Comparison of ENCODE assay signal across 8 mouse cellular contexts in genomic region chr9:103473915-103474688, GRCm38 (mm10). TPM values are rescaled to one million over a fixed set of nuclear protein-coding genes. Genes with fewer than 3 reads are reported as not detected.
DNase-seq lines count a peak whose midpoint lies in the region; ATAC-seq and TF ChIP-seq lines count a peak whose summit lies in the region.

No protein-coding gene starts in this region.

- H3K27ac ChIP-seq in lung, embryonic 14.5 days (ENCODE audit: low read depth), result no peak overlapping the region
- peak overlapping the region; percentile 44 for H3K27ac ChIP-seq in forebrain, embryonic 13.5 days
- peak overlapping the region; percentile 67 for H3K27ac ChIP-seq in neural tube, embryonic 13.5 days (replicated peaks)

- no peak for DNase-seq in lung, embryonic 14.5 days
- DNase-seq in lung, postnatal 36 days, result no peak
- peak; percentile 71 to 77 for DNase-seq in kidney, postnatal 25 days
- no peak for DNase-seq in thymus, postnatal 10 days (ENCODE audit: low spot score in 2 of 2)
- no peak for DNase-seq in thymus, postnatal 4 days

- H3K4me2 ChIP-seq in lung, embryonic 14.5 days, result peak overlapping the region; percentile 23; the same call in 1 of the 2 replicates
- peak overlapping the region; percentile 30 for H3K4me2 ChIP-seq in forebrain, embryonic 13.5 days
- H3K4me2 ChIP-seq in neural tube, embryonic 13.5 days, result peak overlapping the region; percentile 27; the same call in 1 of the 2 replicates

- ATAC-seq in lung, embryonic 14.5 days (ENCODE audit: insufficient read depth), result peak; percentile 32; the same call in 1 of the 2 replicates
- peak; percentile 44 for ATAC-seq in forebrain, embryonic 13.5 days
- peak; percentile 59; the same call in 1 of the 2 replicates for ATAC-seq in neural tube, embryonic 13.5 days (ENCODE audit: low read depth)
- ATAC-seq in monocyte, adult 5-6 weeks (replicated peaks; ENCODE audit: insufficient number of reproducible peaks, low FRiP score, low TSS enrichment, poor library complexity, severe bottlenecking), result no peak

- no peaks in the 10 kb centered on the region for H3K27me3 ChIP-seq in lung, embryonic 14.5 days (ENCODE audit: insufficient read depth, low read length)
- no peaks in the 10 kb centered on the region for H3K27me3 ChIP-seq in forebrain, embryonic 13.5 days
- no peaks in the 10 kb centered on the region for H3K27me3 ChIP-seq in neural tube, embryonic 13.5 days

- 37% methylated on average over 13 of the region's 13 CpGs for WGBS in lung, embryonic 14.5 days
- WGBS in forebrain, embryonic 13.5 days, result 6% methylated on average over 13 of the region's 13 CpGs
- 15% methylated on average over 13 of the region's 13 CpGs for WGBS in neural tube, embryonic 13.5 days

- H3K4me1 ChIP-seq in lung, embryonic 14.5 days (ENCODE audit: insufficient read depth), result no peaks in the 10 kb centered on the region
- H3K4me1 ChIP-seq in forebrain, embryonic 13.5 days, result peaks cover 25% of the 10 kb centered on the region; the same call in 1 of the 2 replicates
- H3K4me1 ChIP-seq in neural tube, embryonic 13.5 days (replicated peaks), result peaks cover 50% of the 10 kb centered on the region

- H3K4me3 ChIP-seq in lung, embryonic 14.5 days (ENCODE audit: low read depth, low read length), result no peak overlapping the region
- H3K4me3 ChIP-seq in forebrain, embryonic 13.5 days, result no peak overlapping the region
- no peak overlapping the region for H3K4me3 ChIP-seq in neural tube, embryonic 13.5 days

- TF ChIP-seq CTCF in lung, embryonic 14.5 days (IDR thresholded peaks at IDR 0.05; ENCODE audit: low read depth), result no peak

- no peaks in the 10 kb centered on the region for H3K36me3 ChIP-seq in lung, embryonic 14.5 days (ENCODE audit: insufficient read depth)
- H3K36me3 ChIP-seq in forebrain, embryonic 13.5 days (ENCODE audit: poor library complexity, severe bottlenecking), result no peaks in the 10 kb centered on the region
- H3K36me3 ChIP-seq in neural tube, embryonic 13.5 days, result no peaks in the 10 kb centered on the region

- no peaks in the 10 kb centered on the region for H3K9me3 ChIP-seq in lung, embryonic 14.5 days (ENCODE audit: low read depth, low read length)
- H3K9me3 ChIP-seq in forebrain, embryonic 13.5 days (replicated peaks), result no peaks in the 10 kb centered on the region
- H3K9me3 ChIP-seq in neural tube, embryonic 13.5 days, result no peaks in the 10 kb centered on the region

- H3K9ac ChIP-seq in lung, embryonic 14.5 days, result no peak overlapping the region
- H3K9ac ChIP-seq in forebrain, embryonic 13.5 days, result no peak overlapping the region
- peak overlapping the region; percentile 27; the same call in 1 of the 2 replicates for H3K9ac ChIP-seq in neural tube, embryonic 13.5 days

RNA-seq across cellular contexts. Expression of gene Bfsp2, which starts 6.1 kb away (rescaled TPM):
- polyA plus RNA-seq in lung, embryonic 14.5 days (2014; fragmentation: Nextera tagmentation; extraction: Ambion mirVana), result 0.50 and 0.68 TPM in 2 replicates
- 1.8 and 2.5 TPM in 2 replicates for polyA plus RNA-seq in forebrain, embryonic 13.5 days (2015; fragmentation: Nextera tagmentation; extraction: Ambion mirVana)
- 1.2 and 1.5 TPM in 2 replicates for polyA plus RNA-seq in neural tube, embryonic 13.5 days (2015; fragmentation: Nextera tagmentation; extraction: Ambion mirVana)
- total RNA-seq in monocyte, adult 5-6 weeks (2017), result 3.0 TPM in 2 of 3 replicates, not detected in the other

Comparison
In these comparisons a context has a peak if more than half of its experiments do, and no peak if none do; other contexts are left out.
1. DNase-seq: peak in kidney, postnatal 25 days (2 of 2); none in lung, embryonic 14.5 days (single experiment), lung, postnatal 36 days (single experiment), thymus, postnatal 10 days (0 of 2) and thymus, postnatal 4 days (single experiment).
2. Peak in every context shown above with its lines, with median percentiles within 50 percentile points of each other: H3K4me2 ChIP-seq.